Mouse (Mus musculus) layer of hippocampus, adult 2 months (tissue): ENCODE data around the gene Adamts13. TPM values are rescaled to one million over a fixed set of nuclear protein-coding genes. Genes with fewer than 3 reads are reported as not detected.

Experiments used
- DNase-seq, 2 experiments: peaks; one replicate each; pipeline ENCODE4 v3.0.0; 2022; ENCODE audit warnings: low spot score in 2 of 2
- H3K27ac ChIP-seq: fragments of 200-600 bp; 2 replicates; pipeline ENCODE4 v1.8.1; 2022
- H3K4me3 ChIP-seq: fragments of 200-600 bp; 2 replicates; pipeline ENCODE4 v1.8.1; 2022; ENCODE audit warnings: mild to moderate bottlenecking
- CTCF ChIP-seq: fragments of 200-600 bp; conservative IDR thresholded peaks from 2 replicates; pipeline ENCODE4 v1.8.1; 2022; ENCODE audit warnings: antibody characterized with exemption, mild to moderate bottlenecking, moderate library complexity
- total RNA-seq, 2 experiments: library from RNA; stranded (reverse); gene quantifications; 2 replicates each; pipeline ENCODE4 v1.2.3; 2021

Adamts13 gene
- total RNA-seq, 2 experiments from 2014 or later = 0.90 to 1.1 TPM

GRCm38 (mm10) chr2:27027618-27028436 lies 54.6 kb downstream of the Adamts13 start, which contains the start of gene Slc2a6:
Gene Slc2a6, minus strand, starts transcription at chr2:27027998.
- peak within 1 kb of the TSS; percentile 73 for H3K4me3 ChIP-seq
- H3K27ac ChIP-seq = peak within 1 kb of the TSS; percentile 91
- TF ChIP-seq CTCF = no peak
- peak; percentile 88 to 91 for DNase-seq

- no peak for DNase-seq
- peak overlapping the region; percentile 91 for H3K27ac ChIP-seq
- peak overlapping the region; percentile 73 for H3K4me3 ChIP-seq
- no peak for TF ChIP-seq CTCF
These were observed 55.3 kb downstream of the Adamts13 start for GRCm38 (mm10) chr2:27028437-27029015.

- TF ChIP-seq CTCF = peak; percentile 40
- Histone ChIP-seq H3K4me3 (no peak overlapping the region), H3K27ac (no peak overlapping the region)
- no peak for DNase-seq
These were observed 59.1 kb downstream of the Adamts13 start for GRCm38 (mm10) chr2:27032361-27032760.

- Histone ChIP-seq H3K27ac (no peak overlapping the region), H3K4me3 (no peak overlapping the region)
- DNase-seq = no peak
- no peak for TF ChIP-seq CTCF
These were observed 62.8 kb downstream of the Adamts13 start for GRCm38 (mm10) chr2:27036003-27036402.

GRCm38 (mm10) chr2:27037008-27037407 lies 63.8 kb downstream of the Adamts13 start:
- H3K27ac ChIP-seq = no peak overlapping the region
- no peak overlapping the region for H3K4me3 ChIP-seq
- TF ChIP-seq CTCF = no peak
- DNase-seq = no peak

GRCm38 (mm10) chr2:27038596-27038995 lies 65.4 kb downstream of the Adamts13 start:
- TF ChIP-seq CTCF = peak; percentile 97
- peak; percentile 74 to 85 for DNase-seq
- Histone ChIP-seq H3K27ac (no peak overlapping the region), H3K4me3 (no peak overlapping the region)

- H3K4me3 ChIP-seq = no peak overlapping the region
These were observed 66.1 kb downstream of the Adamts13 start for GRCm38 (mm10) chr2:27039286-27039685.

GRCm38 (mm10) chr2:27042131-27042844 lies 69.1 kb downstream of the Adamts13 start:
- no peak overlapping the region for H3K4me3 ChIP-seq
- no peak for DNase-seq
- H3K27ac ChIP-seq = no peak overlapping the region
- TF ChIP-seq CTCF = no peak

More at GRCm38 (mm10) chr2:27039286-27039685, 66.1 kb downstream of the Adamts13 start:
- peak; percentile 69 for TF ChIP-seq CTCF
- DNase-seq = no peak
- H3K27ac ChIP-seq = no peak overlapping the region

- peak; percentile 89 for TF ChIP-seq CTCF
- Histone ChIP-seq H3K27ac (peak overlapping the region; percentile 18; the same call in 1 of the 2 replicates), H3K4me3 (no peak overlapping the region)
- DNase-seq = peak; percentile 89
These were observed 70.2 kb downstream of the Adamts13 start for GRCm38 (mm10) chr2:27043461-27043860.

GRCm38 (mm10) chr2:27044166-27044565 lies 71.0 kb downstream of the Adamts13 start:
- DNase-seq = no peak
- TF ChIP-seq CTCF = no peak
- Histone ChIP-seq H3K4me3 (no peak overlapping the region), H3K27ac (peak overlapping the region; percentile 18; the same call in 1 of the 2 replicates)

- no peak for TF ChIP-seq CTCF
- no peak overlapping the region for H3K27ac ChIP-seq
These were observed 71.4 kb downstream of the Adamts13 start for GRCm38 (mm10) chr2:27044641-27045040.

GRCm38 (mm10) chr2:27045979-27046770 lies 73.0 kb downstream of the Adamts13 start:
- DNase-seq = no peak
- H3K4me3 ChIP-seq = no peak overlapping the region
- TF ChIP-seq CTCF = no peak

More at GRCm38 (mm10) chr2:27044641-27045040, 71.4 kb downstream of the Adamts13 start:
- no peak for DNase-seq
- no peak overlapping the region for H3K4me3 ChIP-seq

More at GRCm38 (mm10) chr2:27045979-27046770, 73.0 kb downstream of the Adamts13 start:
- peak overlapping the region; percentile 18; the same call in 1 of the 2 replicates for H3K27ac ChIP-seq
